Mouse (Mus musculus): ENCODE data around the gene Ces1d. TPM values are rescaled to one million over a fixed set of nuclear protein-coding genes. Genes with fewer than 3 reads are reported as not detected.

Ces1d gene
- polyA plus RNA-seq (2012; rRNA removed) (8.9 and 18.9 TPM in 2 replicates), polyA plus RNA-seq (2014; fragmentation: Nextera tagmentation; extraction: Ambion mirVana) (10.0 and 12.8 TPM in 2 replicates)

DNA sequence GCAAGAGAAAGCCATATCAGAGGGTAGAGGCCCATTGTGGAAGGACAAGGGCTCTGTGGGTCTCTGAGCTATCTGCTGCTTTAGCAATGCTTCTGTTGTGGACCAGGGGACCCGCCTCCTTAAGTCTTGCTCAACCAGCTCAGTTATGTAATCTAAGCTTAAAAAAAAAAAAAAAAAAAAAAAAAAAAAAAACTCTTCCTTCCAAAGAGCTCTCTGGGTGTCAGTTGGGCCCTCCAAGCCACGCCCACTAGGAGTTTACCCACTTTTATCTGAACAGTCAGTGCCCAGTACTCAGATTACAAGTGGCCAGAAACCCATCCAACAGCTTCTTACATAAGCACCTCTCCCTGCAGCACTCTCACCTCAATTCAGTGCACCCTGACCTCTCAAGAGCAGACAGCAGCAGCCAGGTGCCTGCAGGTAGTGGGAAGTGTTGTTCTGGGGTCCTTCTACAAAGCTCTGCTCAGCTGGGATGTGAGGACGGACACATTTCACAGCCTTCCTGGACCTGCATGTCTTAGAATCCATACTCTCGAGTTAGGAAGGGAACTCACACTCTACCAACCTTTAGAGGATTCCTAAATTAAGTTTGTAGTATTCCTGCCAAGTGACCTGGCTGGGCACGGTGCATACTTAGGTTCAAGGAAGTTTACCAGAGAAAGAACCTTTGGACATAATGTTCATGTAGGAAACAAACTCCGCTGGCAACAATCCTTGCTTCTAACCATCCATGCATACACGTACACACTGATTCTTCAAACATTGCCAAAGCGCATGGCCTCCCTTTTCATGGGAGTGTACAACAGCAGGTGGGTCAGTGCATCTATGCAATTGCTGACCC, at the start of gene Ces1d:
TSS of gene Ces1d (minus strand) at position 154 of the 841 bp plus-strand sequence.
- H3K4me2 ChIP-seq (ENCODE audit: low read depth) = peak within 1 kb of the TSS; percentile 18; the same call in 1 of the 2 replicates
- 48% methylated on average over 8 of the region's 8 CpGs for WGBS (ENCODE audit: insufficient replicate concordance)
- H3K9me3 ChIP-seq (ENCODE audit: control insufficient read depth, low read length) = no peaks in the 10 kb centered on the region
- no peak within 1 kb of the TSS for H3K9ac ChIP-seq (replicated peaks)
- no peaks in the 10 kb centered on the region for H3K36me3 ChIP-seq (replicated peaks; ENCODE audit: control insufficient read depth, insufficient read depth, low read depth)
- H3K27me3 ChIP-seq (ENCODE audit: control insufficient read depth, insufficient read depth, low read length) = no peaks in the 10 kb centered on the region
- H3K4me3 ChIP-seq (ENCODE audit: insufficient read depth in 1 of 2, low read depth in 2 of 2, low read length in 2 of 2) = no peak within 1 kb of the TSS
- peak; percentile 33; the same call in 1 of the 2 replicates for ATAC-seq (ENCODE audit: insufficient read depth)
- peak; percentile 0 to 2 (median 2) for DNase-seq (ENCODE audit: low read depth in 3 of 3, low spot score in 3 of 3)
- H3K27ac ChIP-seq = no peak within 1 kb of the TSS
- H3K4me1 ChIP-seq (replicated peaks; ENCODE audit: control insufficient read depth in 2 of 2, insufficient read depth in 2 of 2, low read length in 1 of 2) = peaks cover 0 to 4% of the 10 kb centered on the region in 2 experiments; a peak in 2 of 4 replicates
- TF ChIP-seq CTCF (IDR thresholded peaks at IDR 0.05; ENCODE audit: low read depth) (no peak), EP300 (IDR thresholded peaks at IDR 0.05; ENCODE audit: low read depth) (no peak)

DNA sequence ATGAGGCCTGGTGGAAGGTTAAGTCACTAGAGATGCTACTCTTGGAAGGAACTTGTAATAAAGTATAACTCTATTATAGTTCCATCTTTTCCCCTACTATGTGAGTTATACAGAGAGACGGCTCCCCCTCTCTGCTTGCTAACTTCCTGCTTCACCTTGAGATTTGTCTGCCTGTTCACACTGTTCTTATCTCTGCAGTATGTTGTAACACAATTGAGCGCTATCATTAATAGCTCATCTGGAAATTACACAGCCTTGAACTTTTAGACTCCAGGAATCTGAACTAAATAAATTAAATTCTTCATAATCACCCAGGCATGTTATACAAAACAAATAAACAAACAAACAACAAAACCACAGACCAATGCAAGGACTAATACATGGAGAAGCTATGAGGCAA, 48.4 kb upstream of the Ces1d start:
- WGBS (ENCODE audit: insufficient replicate concordance) = 55% methylated on average over 2 of the region's 2 CpGs
- DNase-seq (ENCODE audit: low read depth in 3 of 3, low spot score in 3 of 3) (no peak), ATAC-seq (ENCODE audit: insufficient read depth) (no peak)
- H3K9ac ChIP-seq (replicated peaks) = no peak overlapping the region
- H3K36me3 ChIP-seq (replicated peaks; ENCODE audit: control insufficient read depth, insufficient read depth, low read depth) = no peaks in the 10 kb centered on the region
- TF ChIP-seq CTCF (IDR thresholded peaks at IDR 0.05; ENCODE audit: low read depth) = no peak
- no peak for TF ChIP-seq EP300 (IDR thresholded peaks at IDR 0.05; ENCODE audit: low read depth)
- no peak overlapping the region for H3K27ac ChIP-seq
- no peak overlapping the region for H3K4me2 ChIP-seq (ENCODE audit: low read depth)
- no peaks in the 10 kb centered on the region; a peak in 1 of 4 replicates for H3K4me1 ChIP-seq (replicated peaks; ENCODE audit: control insufficient read depth in 2 of 2, insufficient read depth in 2 of 2, low read length in 1 of 2)
- H3K9me3 ChIP-seq (ENCODE audit: control insufficient read depth, low read length) = no peaks in the 10 kb centered on the region
- no peaks in the 10 kb centered on the region for H3K27me3 ChIP-seq (ENCODE audit: control insufficient read depth, insufficient read depth, low read length)
- no peak overlapping the region for H3K4me3 ChIP-seq (ENCODE audit: insufficient read depth in 1 of 2, low read depth in 2 of 2, low read length in 2 of 2)

DNA sequence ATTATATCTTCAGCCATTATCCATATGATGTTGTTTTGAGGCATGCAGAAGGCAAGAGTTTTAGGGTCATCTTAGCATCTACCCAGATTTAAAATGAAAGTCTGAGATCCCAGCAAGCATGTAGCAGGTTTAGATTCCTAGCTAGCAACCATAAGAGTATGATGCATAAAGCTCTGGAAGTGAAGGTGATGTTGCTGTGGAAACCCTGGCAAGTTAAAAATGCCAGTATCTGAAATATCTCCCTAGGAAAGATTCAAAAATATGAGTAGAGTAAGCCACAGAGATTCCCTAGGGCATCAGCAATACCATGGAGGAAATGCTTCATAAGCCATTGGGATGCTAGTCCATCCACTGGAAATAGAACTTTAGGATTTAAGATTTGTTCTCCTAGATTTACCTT, 42.2 kb upstream of the Ces1d start:
- ATAC-seq (ENCODE audit: insufficient read depth) (no peak), DNase-seq (ENCODE audit: low read depth in 3 of 3, low spot score in 3 of 3) (no peak)
- Histone ChIP-seq H3K27ac (no peak overlapping the region), H3K27me3 (ENCODE audit: control insufficient read depth, insufficient read depth, low read length) (no peaks in the 10 kb centered on the region), H3K36me3 (replicated peaks; ENCODE audit: control insufficient read depth, insufficient read depth, low read depth) (no peaks in the 10 kb centered on the region), H3K4me1 (replicated peaks; ENCODE audit: control insufficient read depth in 2 of 2, insufficient read depth in 2 of 2, low read length in 1 of 2) (no peaks in the 10 kb centered on the region), H3K4me2 (ENCODE audit: low read depth) (no peak overlapping the region), H3K9me3 (ENCODE audit: control insufficient read depth, low read length) (no peaks in the 10 kb centered on the region), H3K4me3 (ENCODE audit: insufficient read depth in 1 of 2, low read depth in 2 of 2, low read length in 2 of 2) (no peak overlapping the region), H3K9ac (replicated peaks) (no peak overlapping the region)
- no peak for TF ChIP-seq CTCF (IDR thresholded peaks at IDR 0.05; ENCODE audit: low read depth)
- no peak for TF ChIP-seq EP300 (IDR thresholded peaks at IDR 0.05; ENCODE audit: low read depth)

DNA sequence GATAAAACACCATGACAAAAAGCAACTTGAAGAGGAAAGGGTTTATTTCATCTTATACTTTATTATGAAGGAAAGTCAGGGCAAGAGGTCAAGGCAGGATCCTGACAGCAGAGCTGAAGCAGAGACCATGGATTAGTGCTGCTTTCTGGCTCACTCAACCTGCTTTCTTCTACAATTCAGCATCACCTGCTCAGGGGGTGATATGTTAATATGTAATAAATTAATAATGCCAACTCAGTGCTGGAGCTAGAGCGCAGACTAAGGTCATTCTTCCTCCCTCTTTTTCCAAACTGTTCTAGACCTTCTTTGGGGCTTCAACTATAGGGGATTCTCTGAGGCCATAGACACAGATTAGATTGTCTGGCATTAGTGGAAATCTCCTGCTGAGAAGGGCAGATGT, 38.0 kb upstream of the Ces1d start:
- 61% methylated on average over 1 of the region's 1 CpGs for WGBS (ENCODE audit: insufficient replicate concordance)

DNA sequence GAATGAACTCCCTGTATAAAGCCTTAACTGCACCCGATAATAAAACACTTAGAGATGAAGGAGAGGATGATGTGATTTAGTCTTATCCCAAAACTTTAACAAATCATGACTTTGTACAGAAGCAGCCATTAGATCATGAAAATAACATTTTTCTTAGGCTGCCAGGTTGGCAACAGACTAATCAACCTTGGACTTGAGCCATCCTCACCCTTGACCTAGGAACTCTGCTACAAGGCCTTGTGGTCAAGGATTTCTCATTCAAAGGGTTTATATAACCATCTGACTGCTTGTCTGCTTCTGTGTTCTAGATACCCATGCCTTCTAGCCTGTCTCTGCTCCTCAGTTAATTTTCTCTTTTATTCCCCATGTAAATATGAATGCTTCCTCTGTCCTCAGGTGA, 37.1 kb upstream of the Ces1d start:
- H3K9ac ChIP-seq (replicated peaks) = no peak overlapping the region
- ATAC-seq (ENCODE audit: insufficient read depth) (no peak), DNase-seq (ENCODE audit: low read depth in 3 of 3, low spot score in 3 of 3) (no peak)
- no peak overlapping the region for H3K4me2 ChIP-seq (ENCODE audit: low read depth)
- no peaks in the 10 kb centered on the region for H3K9me3 ChIP-seq (ENCODE audit: control insufficient read depth, low read length)
- TF ChIP-seq CTCF (IDR thresholded peaks at IDR 0.05; ENCODE audit: low read depth) = no peak
- no peak for TF ChIP-seq EP300 (IDR thresholded peaks at IDR 0.05; ENCODE audit: low read depth)
- no peak overlapping the region for H3K4me3 ChIP-seq (ENCODE audit: insufficient read depth in 1 of 2, low read depth in 2 of 2, low read length in 2 of 2)
- 54% methylated on average over 1 of the region's 1 CpGs for WGBS (ENCODE audit: insufficient replicate concordance)
- no peaks in the 10 kb centered on the region for H3K36me3 ChIP-seq (replicated peaks; ENCODE audit: control insufficient read depth, insufficient read depth, low read depth)
- H3K4me1 ChIP-seq (replicated peaks; ENCODE audit: control insufficient read depth in 2 of 2, insufficient read depth in 2 of 2, low read length in 1 of 2) = no peaks in the 10 kb centered on the region
- H3K27me3 ChIP-seq (ENCODE audit: control insufficient read depth, insufficient read depth, low read length) = no peaks in the 10 kb centered on the region
- H3K27ac ChIP-seq = no peak overlapping the region

More for the DNA sequence above, 38.0 kb upstream of the Ces1d start:
- no peak overlapping the region for H3K4me3 ChIP-seq (ENCODE audit: insufficient read depth in 1 of 2, low read depth in 2 of 2, low read length in 2 of 2)
- ATAC-seq (ENCODE audit: insufficient read depth) (no peak), DNase-seq (ENCODE audit: low read depth in 3 of 3, low spot score in 3 of 3) (no peak)
- H3K9ac ChIP-seq (replicated peaks) = no peak overlapping the region
- no peaks in the 10 kb centered on the region for H3K36me3 ChIP-seq (replicated peaks; ENCODE audit: control insufficient read depth, insufficient read depth, low read depth)
- TF ChIP-seq EP300 (IDR thresholded peaks at IDR 0.05; ENCODE audit: low read depth) = no peak
- TF ChIP-seq CTCF (IDR thresholded peaks at IDR 0.05; ENCODE audit: low read depth) = no peak
- no peak overlapping the region for H3K4me2 ChIP-seq (ENCODE audit: low read depth)
- no peaks in the 10 kb centered on the region for H3K9me3 ChIP-seq (ENCODE audit: control insufficient read depth, low read length)
- H3K27me3 ChIP-seq (ENCODE audit: control insufficient read depth, insufficient read depth, low read length) = no peaks in the 10 kb centered on the region
- no peak overlapping the region for H3K27ac ChIP-seq
- H3K4me1 ChIP-seq (replicated peaks; ENCODE audit: control insufficient read depth in 2 of 2, insufficient read depth in 2 of 2, low read length in 1 of 2) = no peaks in the 10 kb centered on the region

Data from liver, embryonic 14.5 days (tissue).